Mouse (Mus musculus): ENCODE data around the gene Bicral. TPM values are rescaled to one million over a fixed set of nuclear protein-coding genes. Genes with fewer than 3 reads are reported as not detected.
A peak's percentile ranks its signal among the peaks of the same experiment; 100 is the strongest.

Bicral gene
- polyA plus RNA-seq, 1 experiment = 14.4 TPM

- Histone ChIP-seq H3K27ac (ENCODE audit: insufficient read depth, low read length) (peak overlapping the region; percentile 73), H3K36me3 (ENCODE audit: control insufficient read depth, insufficient read depth, low read length) (peaks cover 22% of the 10 kb centered on the region), H3K4me1 (ENCODE audit: control insufficient read depth, insufficient read depth, insufficient read length) (no peaks in the 10 kb centered on the region), H3K4me3 (ENCODE audit: extremely low read depth, insufficient read depth, insufficient read length) (peak overlapping the region; percentile 91), H3K27me3 (ENCODE audit: control insufficient read depth, insufficient read depth, low read length) (no peaks in the 10 kb centered on the region)
- TF ChIP-seq POLR2A (IDR thresholded peaks at IDR 0.05; ENCODE audit: low read depth, low read length) (no peak), CTCF (IDR thresholded peaks at IDR 0.05; ENCODE audit: extremely low read depth, insufficient read depth, insufficient read length, insufficient replicate concordance) (no peak)
- no peak for DNase-seq (ENCODE audit: low read depth in 1 of 2, low spot score in 2 of 2)
- WGBS = 11% methylated on average over 20 of the region's 20 CpGs
Observed at GRCm38 (mm10) chr17:46773278-46774130, 84.8 kb downstream of the Bicral start.

DNA sequence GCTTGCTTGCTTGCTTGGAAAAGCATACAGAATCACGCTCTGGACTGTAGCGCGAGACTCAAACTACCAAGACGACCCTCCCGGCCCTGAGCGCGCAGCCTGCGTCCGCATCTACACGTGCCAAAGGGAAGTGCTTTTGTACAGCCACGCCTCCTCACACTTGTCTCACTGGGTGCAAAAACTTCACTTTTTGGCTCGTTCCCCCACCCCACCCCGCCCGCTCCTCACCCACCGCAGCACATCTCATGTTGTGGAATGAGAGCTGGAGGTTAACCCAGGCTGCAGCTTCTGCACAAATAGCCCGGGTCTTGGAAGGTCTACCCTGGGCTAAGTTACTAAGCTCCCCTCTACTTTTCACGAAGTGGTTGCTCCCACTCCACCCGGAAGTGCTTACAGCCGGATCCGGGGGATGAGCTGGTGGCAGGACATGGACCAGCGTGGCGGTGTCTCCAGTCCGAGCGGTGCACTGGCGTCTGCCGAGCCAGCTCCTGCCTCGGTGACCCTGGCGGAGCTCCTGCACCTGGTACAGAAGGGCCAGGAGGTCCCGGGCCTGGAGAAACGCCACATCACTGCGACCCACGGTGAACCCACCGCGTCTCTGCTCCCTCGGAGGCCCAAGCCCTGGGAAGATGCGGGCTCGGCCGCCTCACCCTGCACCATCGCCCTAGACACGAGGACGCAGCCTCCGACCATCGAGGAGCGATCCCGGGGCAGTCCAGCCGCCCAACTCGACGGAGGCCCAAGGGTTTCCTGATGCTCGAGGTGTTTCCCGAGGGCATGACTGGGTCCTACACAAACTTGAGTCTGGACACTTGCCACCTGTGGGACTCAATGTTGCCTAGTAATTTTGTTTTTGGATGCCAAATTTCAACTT, 85.6 kb downstream of the Bicral start, which contains the start of gene 2310039H08Rik:
TSS of gene 2310039H08Rik (plus strand) at position 232 of the 874 bp plus-strand sequence.
- TF ChIP-seq CTCF (IDR thresholded peaks at IDR 0.05; ENCODE audit: extremely low read depth, insufficient read depth, insufficient read length, insufficient replicate concordance) (no peak), POLR2A (IDR thresholded peaks at IDR 0.05; ENCODE audit: low read depth, low read length) (peak; percentile 79)
- peak; percentile 69 to 74 for DNase-seq (ENCODE audit: low read depth in 1 of 2, low spot score in 2 of 2)
- WGBS = under 1% methylated on average over 50 of the region's 50 CpGs
- peak within 1 kb of the TSS; percentile 91 for H3K4me3 ChIP-seq (ENCODE audit: extremely low read depth, insufficient read depth, insufficient read length)
- peaks cover 15% of the 10 kb centered on the region for H3K36me3 ChIP-seq (ENCODE audit: control insufficient read depth, insufficient read depth, low read length)
- no peaks in the 10 kb centered on the region for H3K4me1 ChIP-seq (ENCODE audit: control insufficient read depth, insufficient read depth, insufficient read length)
- H3K27ac ChIP-seq (ENCODE audit: insufficient read depth, low read length) = peak within 1 kb of the TSS; percentile 73
- H3K27me3 ChIP-seq (ENCODE audit: control insufficient read depth, insufficient read depth, low read length) = no peaks in the 10 kb centered on the region

GRCm38 (mm10) chr17:46772038-46772403, 86.3 kb downstream of the Bicral start:
- 8% methylated on average over 5 of the region's 5 CpGs for WGBS
- Histone ChIP-seq H3K27ac (ENCODE audit: insufficient read depth, low read length) (peak overlapping the region; percentile 13; the same call in 1 of the 2 replicates), H3K36me3 (ENCODE audit: control insufficient read depth, insufficient read depth, low read length) (peaks cover 13% of the 10 kb centered on the region)

DNA sequence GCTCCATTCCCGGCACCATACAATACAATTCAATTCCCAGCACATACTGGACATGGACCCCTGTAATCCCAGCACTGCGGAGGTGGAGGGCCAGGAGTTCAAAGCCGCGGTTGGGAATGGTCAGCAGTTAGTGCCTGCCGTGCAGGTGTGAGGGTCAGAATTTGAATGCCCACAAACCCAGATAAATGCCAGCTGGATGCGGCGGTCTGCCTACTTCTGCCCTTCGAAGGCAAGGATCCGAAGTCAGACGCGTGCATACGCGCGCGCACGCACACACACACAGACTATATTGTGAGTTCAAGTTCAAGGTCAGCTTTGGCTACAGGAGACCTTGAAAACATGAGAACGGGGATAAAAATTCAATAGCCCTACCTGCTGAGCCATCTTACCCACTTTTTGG, 86.7 kb downstream of the Bicral start:
- 78% methylated on average over 17 of the region's 17 CpGs for WGBS
- Histone ChIP-seq H3K4me1 (ENCODE audit: control insufficient read depth, insufficient read depth, insufficient read length) (no peaks in the 10 kb centered on the region), H3K27ac (ENCODE audit: insufficient read depth, low read length) (no peak overlapping the region), H3K4me3 (ENCODE audit: extremely low read depth, insufficient read depth, insufficient read length) (no peak overlapping the region), H3K27me3 (ENCODE audit: control insufficient read depth, insufficient read depth, low read length) (no peaks in the 10 kb centered on the region), H3K36me3 (ENCODE audit: control insufficient read depth, insufficient read depth, low read length) (peaks cover 13% of the 10 kb centered on the region)
- no peak for DNase-seq (ENCODE audit: low read depth in 1 of 2, low spot score in 2 of 2)
- TF ChIP-seq POLR2A (IDR thresholded peaks at IDR 0.05; ENCODE audit: low read depth, low read length) = no peak
- TF ChIP-seq CTCF (IDR thresholded peaks at IDR 0.05; ENCODE audit: extremely low read depth, insufficient read depth, insufficient read length, insufficient replicate concordance) = no peak

More at GRCm38 (mm10) chr17:46772038-46772403, 86.3 kb downstream of the Bicral start:
- no peak for DNase-seq (ENCODE audit: low read depth in 1 of 2, low spot score in 2 of 2)
- no peaks in the 10 kb centered on the region for H3K4me1 ChIP-seq (ENCODE audit: control insufficient read depth, insufficient read depth, insufficient read length)
- no peaks in the 10 kb centered on the region for H3K27me3 ChIP-seq (ENCODE audit: control insufficient read depth, insufficient read depth, low read length)
- no peak for TF ChIP-seq POLR2A (IDR thresholded peaks at IDR 0.05; ENCODE audit: low read depth, low read length)
- no peak for TF ChIP-seq CTCF (IDR thresholded peaks at IDR 0.05; ENCODE audit: extremely low read depth, insufficient read depth, insufficient read length, insufficient replicate concordance)
- H3K4me3 ChIP-seq (ENCODE audit: extremely low read depth, insufficient read depth, insufficient read length) = peak overlapping the region; percentile 91

DNA sequence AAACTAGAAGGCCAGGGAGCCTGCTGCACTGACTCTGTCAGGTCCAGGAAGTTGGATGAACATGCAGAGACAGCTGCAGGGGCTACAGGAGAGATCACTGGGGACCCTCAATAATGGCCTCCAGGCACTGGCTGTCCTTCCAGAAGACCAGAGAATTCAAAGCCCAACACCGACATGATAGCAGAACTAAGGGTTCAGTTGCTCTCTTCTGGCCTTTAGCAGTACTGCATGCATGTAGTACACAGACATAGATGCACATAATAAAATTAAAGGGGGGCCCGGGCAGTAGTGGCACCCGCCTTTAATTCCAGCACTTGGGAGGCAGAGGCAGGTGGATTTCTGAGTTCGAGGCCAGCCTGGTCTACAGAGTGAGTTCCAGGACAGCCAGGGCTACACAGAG, 87.3 kb downstream of the Bicral start:
- Histone ChIP-seq H3K27me3 (ENCODE audit: control insufficient read depth, insufficient read depth, low read length) (no peaks in the 10 kb centered on the region), H3K36me3 (ENCODE audit: control insufficient read depth, insufficient read depth, low read length) (peaks cover 8% of the 10 kb centered on the region), H3K4me3 (ENCODE audit: extremely low read depth, insufficient read depth, insufficient read length) (no peak overlapping the region), H3K27ac (ENCODE audit: insufficient read depth, low read length) (no peak overlapping the region), H3K4me1 (ENCODE audit: control insufficient read depth, insufficient read depth, insufficient read length) (no peaks in the 10 kb centered on the region)
- no peak for TF ChIP-seq CTCF (IDR thresholded peaks at IDR 0.05; ENCODE audit: extremely low read depth, insufficient read depth, insufficient read length, insufficient replicate concordance)
- TF ChIP-seq POLR2A (IDR thresholded peaks at IDR 0.05; ENCODE audit: low read depth, low read length) = no peak
- WGBS = 82% methylated on average over 4 of the region's 4 CpGs
- no peak for DNase-seq (ENCODE audit: low read depth in 1 of 2, low spot score in 2 of 2)

DNA sequence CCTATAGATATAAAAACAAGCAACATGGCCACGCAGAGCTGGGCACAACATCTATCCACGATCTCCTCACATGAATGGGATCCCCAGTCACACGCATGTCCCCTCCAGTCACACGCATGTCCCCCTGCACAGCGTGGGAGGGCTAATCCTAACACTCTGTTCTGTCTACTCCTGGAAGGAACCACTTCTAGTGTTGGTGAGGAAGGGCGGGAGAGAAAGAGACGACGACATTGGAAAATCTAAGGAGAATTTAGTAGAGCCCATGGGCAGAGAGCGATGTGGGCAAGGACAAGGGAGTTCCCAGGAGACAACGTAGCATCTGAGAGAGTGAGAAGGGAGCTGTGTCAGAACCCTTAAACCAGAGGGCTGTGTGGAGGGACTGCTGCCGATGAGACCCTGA, 87.7 kb downstream of the Bicral start:
- Histone ChIP-seq H3K4me3 (ENCODE audit: extremely low read depth, insufficient read depth, insufficient read length) (no peak overlapping the region), H3K36me3 (ENCODE audit: control insufficient read depth, insufficient read depth, low read length) (peaks cover 5% of the 10 kb centered on the region; the same call in 1 of the 2 replicates), H3K27me3 (ENCODE audit: control insufficient read depth, insufficient read depth, low read length) (no peaks in the 10 kb centered on the region), H3K4me1 (ENCODE audit: control insufficient read depth, insufficient read depth, insufficient read length) (no peaks in the 10 kb centered on the region), H3K27ac (ENCODE audit: insufficient read depth, low read length) (no peak overlapping the region)
- TF ChIP-seq POLR2A (IDR thresholded peaks at IDR 0.05; ENCODE audit: low read depth, low read length) (no peak), CTCF (IDR thresholded peaks at IDR 0.05; ENCODE audit: extremely low read depth, insufficient read depth, insufficient read length, insufficient replicate concordance) (no peak)
- no peak for DNase-seq (ENCODE audit: low read depth in 1 of 2, low spot score in 2 of 2)
- 89% methylated on average over 11 of the region's 11 CpGs for WGBS
